Mouse (Mus musculus): ENCODE results near the gene Kntc1. TPM values are rescaled to one million over a fixed set of nuclear protein-coding genes. Genes with fewer than 3 reads are reported as not detected.
"Not testable (repeated sequence)": the region's sequence is repeated elsewhere in the genome, so short reads cannot be mapped to it uniquely, and the experiment has no call there.

The Kntc1 gene
- total and polyA plus RNA-seq, 2 experiments from 2014 or later: 4.1 to 7.1 TPM

- peaks cover 9% of the 10 kb centered on the region; the same call in 1 of the 2 replicates for H3K36me3 ChIP-seq (ENCODE audit: insufficient read depth, low read length)
- under 1% methylated on average over 83 of the region's 83 CpGs for WGBS
- H3K27ac ChIP-seq: peak within 1 kb of the TSS; percentile 85
- H3K27me3 ChIP-seq (ENCODE audit: insufficient read depth, low read length): no peaks in the 10 kb centered on the region
- H3K4me1 ChIP-seq (ENCODE audit: insufficient read depth, low read length): no peaks in the 10 kb centered on the region
- H3K9ac ChIP-seq (replicated peaks; ENCODE audit: low read length): peak within 1 kb of the TSS; percentile 64
- H3K4me3 ChIP-seq (ENCODE audit: low read length): peak within 1 kb of the TSS; percentile 59
- H3K9me3 ChIP-seq (ENCODE audit: low read length): no peaks in the 10 kb centered on the region
- ATAC-seq: peak; percentile 100
- DNase-seq (ENCODE audit: low spot score): peak; percentile 98
- H3K4me2 ChIP-seq (ENCODE audit: low read depth, low read length): peak within 1 kb of the TSS; percentile 92
- no peak for TF ChIP-seq CTCF (IDR thresholded peaks at IDR 0.05; ENCODE audit: low read depth)
These were observed 28.9 kb upstream of the Kntc1 start, which contains the start of gene Zcchc8 for GRCm38 (mm10) chr5:123720328-123721311. Gene Zcchc8 (minus strand): TSS chr5:123721100.

GRCm38 (mm10) chr5:123723816-123724215, 25.7 kb upstream of the Kntc1 start:
- not testable (repeated sequence) for DNase-seq (ENCODE audit: low spot score); ATAC-seq
- WGBS: 90% methylated on average over 7 of the region's 7 CpGs

GRCm38 (mm10) chr5:123730981-123731380, 18.5 kb upstream of the Kntc1 start:
- Histone ChIP-seq H3K4me2 (ENCODE audit: low read depth, low read length) (no peak overlapping the region), H3K9me3 (ENCODE audit: low read length) (no peaks in the 10 kb centered on the region), H3K27me3 (ENCODE audit: insufficient read depth, low read length) (no peaks in the 10 kb centered on the region), H3K4me1 (ENCODE audit: insufficient read depth, low read length) (no peaks in the 10 kb centered on the region), H3K4me3 (ENCODE audit: low read length) (no peak overlapping the region), H3K27ac (no peak overlapping the region), H3K36me3 (ENCODE audit: insufficient read depth, low read length) (peaks cover 63% of the 10 kb centered on the region), H3K9ac (replicated peaks; ENCODE audit: low read length) (no peak overlapping the region)
- ATAC-seq: no peak
- no peak for DNase-seq (ENCODE audit: low spot score)
- no peak for TF ChIP-seq CTCF (IDR thresholded peaks at IDR 0.05; ENCODE audit: low read depth)
- WGBS: 87% methylated on average over 2 of the region's 2 CpGs

More at GRCm38 (mm10) chr5:123723816-123724215, 25.7 kb upstream of the Kntc1 start:
- H3K27me3 ChIP-seq (ENCODE audit: insufficient read depth, low read length); H3K4me1 ChIP-seq (ENCODE audit: insufficient read depth, low read length); H3K9ac ChIP-seq (replicated peaks; ENCODE audit: low read length); H3K4me2 ChIP-seq (ENCODE audit: low read depth, low read length); H3K9me3 ChIP-seq (ENCODE audit: low read length); H3K4me3 ChIP-seq (ENCODE audit: low read length); H3K27ac ChIP-seq: not testable (repeated sequence)
- peaks cover 12% of the 10 kb centered on the region; the same call in 1 of the 2 replicates for H3K36me3 ChIP-seq (ENCODE audit: insufficient read depth, low read length)

GRCm38 (mm10) chr5:123744358-123744757, 5.2 kb upstream of the Kntc1 start:
- Histone ChIP-seq H3K36me3 (ENCODE audit: insufficient read depth, low read length) (peaks cover 29% of the 10 kb centered on the region), H3K9me3 (ENCODE audit: low read length) (no peaks in the 10 kb centered on the region), H3K4me1 (ENCODE audit: insufficient read depth, low read length) (peaks cover 15% of the 10 kb centered on the region), H3K4me2 (ENCODE audit: low read depth, low read length) (no peak overlapping the region), H3K4me3 (ENCODE audit: low read length) (no peak overlapping the region), H3K27ac (no peak overlapping the region), H3K27me3 (ENCODE audit: insufficient read depth, low read length) (no peaks in the 10 kb centered on the region), H3K9ac (replicated peaks; ENCODE audit: low read length) (no peak overlapping the region)
- DNase-seq (ENCODE audit: low spot score) (no peak), ATAC-seq (no peak)
- 86% methylated on average over 2 of the region's 2 CpGs for WGBS
- no peak for TF ChIP-seq CTCF (IDR thresholded peaks at IDR 0.05; ENCODE audit: low read depth)

GRCm38 (mm10) chr5:123746253-123746652, 3.3 kb upstream of the Kntc1 start:
- H3K4me3 ChIP-seq (ENCODE audit: low read length): 0 out of 2 replicates have a peak overlapping the region, but pooled peaks have one; percentile 79
- DNase-seq (ENCODE audit: low spot score): no peak
- H3K36me3 ChIP-seq (ENCODE audit: insufficient read depth, low read length): peaks cover 23% of the 10 kb centered on the region
- H3K27ac ChIP-seq: no peak overlapping the region
- TF ChIP-seq CTCF (IDR thresholded peaks at IDR 0.05; ENCODE audit: low read depth): no peak
- H3K27me3 ChIP-seq (ENCODE audit: insufficient read depth, low read length): no peaks in the 10 kb centered on the region
- peak overlapping the region; percentile 76 for H3K4me2 ChIP-seq (ENCODE audit: low read depth, low read length)
- no peak for ATAC-seq
- peaks cover 15% of the 10 kb centered on the region for H3K4me1 ChIP-seq (ENCODE audit: insufficient read depth, low read length)
- no peaks in the 10 kb centered on the region for H3K9me3 ChIP-seq (ENCODE audit: low read length)
- no peak overlapping the region; the same call in 1 of the 2 replicates for H3K9ac ChIP-seq (replicated peaks; ENCODE audit: low read length)

- H3K9me3 ChIP-seq (ENCODE audit: low read length): no peaks in the 10 kb centered on the region
- ATAC-seq: no peak
- H3K36me3 ChIP-seq (ENCODE audit: insufficient read depth, low read length): peaks cover 19% of the 10 kb centered on the region
- peak overlapping the region; percentile 76 for H3K4me2 ChIP-seq (ENCODE audit: low read depth, low read length)
- H3K27ac ChIP-seq: peak overlapping the region; percentile 26; the same call in 1 of the 2 replicates
- peaks cover 15% of the 10 kb centered on the region for H3K4me1 ChIP-seq (ENCODE audit: insufficient read depth, low read length)
- H3K4me3 ChIP-seq (ENCODE audit: low read length): peak overlapping the region; percentile 79
- H3K27me3 ChIP-seq (ENCODE audit: insufficient read depth, low read length): no peaks in the 10 kb centered on the region
- 18% methylated on average over 7 of the region's 7 CpGs for WGBS
- no peak for TF ChIP-seq CTCF (IDR thresholded peaks at IDR 0.05; ENCODE audit: low read depth)
- H3K9ac ChIP-seq (replicated peaks; ENCODE audit: low read length): peak overlapping the region; percentile 51
- peak; percentile 40 for DNase-seq (ENCODE audit: low spot score)
These were observed 1.9 kb upstream of the Kntc1 start for GRCm38 (mm10) chr5:123747604-123748003.
